Mouse (Mus musculus) adrenal gland (tissue): ENCODE results near the gene Tyw1.
"Not testable (repeated sequence)": the region's sequence is repeated elsewhere in the genome, so short reads cannot be mapped to it uniquely, and the experiment has no call there.

Source experiments
- intact Hi-C: fragments of 180-260 bp; cut with DNase I; formaldehyde crosslinking; loops from one replicate; pipeline ENCODE4 v1.15.1; 2025
- long read RNA-seq, 2 experiments: library from polyadenylated mRNA; unstranded; transcript quantifications; one replicate each; pipeline ENCODE4 v2.0.0; 2020; ENCODE audit warnings: borderline replicate concordance in 1 of 2; ENCODE audit not compliant: insufficient replicate concordance in 1 of 2

Gene Tyw1
- long read RNA-seq, experiment 1, transcript Tyw1-201 (16 exons, 3,044 nt), result major isoform, 25 of 33 reads
- long read RNA-seq, experiment 1, partial matches to known transcripts, result 4 of 33 reads
- long read RNA-seq, experiment 1, other reads (novel, unspliced or antisense), result 4 of 33 reads
- long read RNA-seq, experiment 2, transcript Tyw1-201 (16 exons, 3,044 nt), result major isoform, 15 of 26 reads
- long read RNA-seq, experiment 2, partial matches to known transcripts, result 6 of 26 reads
- long read RNA-seq, experiment 2, other reads (novel, unspliced or antisense), result 5 of 26 reads

GRCm38 (mm10) chr5:130255017-130255720 is at the start of gene Tyw1, which contains the start of gene Sbds:
Tyw1 (plus strand) TSS chr5:130255619.
Sbds (minus strand) TSS chr5:130255530.
- intact Hi-C loops, result no loop called here

- intact Hi-C loops, result no loop called here
Measured at GRCm38 (mm10) chr5:130207299-130207698, 48.1 kb upstream of the Tyw1 start.

GRCm38 (mm10) chr5:130212956-130213355 is 42.5 kb upstream of the Tyw1 start:
- intact Hi-C loops, result no loop called here

GRCm38 (mm10) chr5:130216781-130217180 is 38.6 kb upstream of the Tyw1 start, which contains the start of gene Tmem248:
Tmem248 (plus strand) TSS chr5:130217081.
- intact Hi-C loops, result no loop called here

GRCm38 (mm10) chr5:130217406-130217805 is 38.0 kb upstream of the Tyw1 start:
- intact Hi-C loops, result no loop called here

GRCm38 (mm10) chr5:130218336-130218735 is 37.1 kb upstream of the Tyw1 start:
- intact Hi-C loops, result no loop called here

GRCm38 (mm10) chr5:130221316-130221715 is 34.1 kb upstream of the Tyw1 start:
- intact Hi-C loops, result loop anchor here (5.0 kb wide), 1 partner anchor 49 kb away; the partner anchor contains the start of gene Rabgef1

GRCm38 (mm10) chr5:130221760-130222145 is 33.7 kb upstream of the Tyw1 start:
- intact Hi-C loops, result loop anchor here (5.0 kb wide), 1 partner anchor 49 kb away; the partner anchor contains the start of gene Rabgef1

GRCm38 (mm10) chr5:130222146-130223004 is 33.0 kb upstream of the Tyw1 start:
- intact Hi-C loops, result loop anchor here (5.0 kb wide), 1 partner anchor 50 kb away; the partner anchor contains the start of gene Rabgef1

- intact Hi-C loops, result no loop called here
Measured at GRCm38 (mm10) chr5:130226790-130227189, 28.6 kb upstream of the Tyw1 start.

- intact Hi-C loops, result no loop called here
Measured at GRCm38 (mm10) chr5:130228120-130228519, 27.3 kb upstream of the Tyw1 start.

- intact Hi-C loops, result no loop called here
Measured at GRCm38 (mm10) chr5:130236302-130236701, 19.1 kb upstream of the Tyw1 start.

- intact Hi-C loops, result no loop called here
Measured at GRCm38 (mm10) chr5:130239236-130239635, 16.2 kb upstream of the Tyw1 start.

GRCm38 (mm10) chr5:130239856-130240255 is 15.6 kb upstream of the Tyw1 start:
- intact Hi-C loops, result no loop called here

- intact Hi-C loops, result no loop called here
Measured at GRCm38 (mm10) chr5:130241426-130241825, 14.0 kb upstream of the Tyw1 start.

GRCm38 (mm10) chr5:130247823-130248222 is 7.6 kb upstream of the Tyw1 start:
- intact Hi-C loops, result no loop called here

- intact Hi-C loops, result no loop called here
Measured at GRCm38 (mm10) chr5:130254164-130255016, 1.0 kb upstream of the Tyw1 start.

- intact Hi-C loops, result not testable (repeated sequence)
Measured at GRCm38 (mm10) chr5:130255799-130256525, 543 bp downstream of the Tyw1 start.

- intact Hi-C loops, result no loop called here
Measured at GRCm38 (mm10) chr5:130256678-130257271, 1.4 kb downstream of the Tyw1 start.
